Mouse (Mus musculus): ENCODE data around the gene Pigq.

Gene Pigq

DNA sequence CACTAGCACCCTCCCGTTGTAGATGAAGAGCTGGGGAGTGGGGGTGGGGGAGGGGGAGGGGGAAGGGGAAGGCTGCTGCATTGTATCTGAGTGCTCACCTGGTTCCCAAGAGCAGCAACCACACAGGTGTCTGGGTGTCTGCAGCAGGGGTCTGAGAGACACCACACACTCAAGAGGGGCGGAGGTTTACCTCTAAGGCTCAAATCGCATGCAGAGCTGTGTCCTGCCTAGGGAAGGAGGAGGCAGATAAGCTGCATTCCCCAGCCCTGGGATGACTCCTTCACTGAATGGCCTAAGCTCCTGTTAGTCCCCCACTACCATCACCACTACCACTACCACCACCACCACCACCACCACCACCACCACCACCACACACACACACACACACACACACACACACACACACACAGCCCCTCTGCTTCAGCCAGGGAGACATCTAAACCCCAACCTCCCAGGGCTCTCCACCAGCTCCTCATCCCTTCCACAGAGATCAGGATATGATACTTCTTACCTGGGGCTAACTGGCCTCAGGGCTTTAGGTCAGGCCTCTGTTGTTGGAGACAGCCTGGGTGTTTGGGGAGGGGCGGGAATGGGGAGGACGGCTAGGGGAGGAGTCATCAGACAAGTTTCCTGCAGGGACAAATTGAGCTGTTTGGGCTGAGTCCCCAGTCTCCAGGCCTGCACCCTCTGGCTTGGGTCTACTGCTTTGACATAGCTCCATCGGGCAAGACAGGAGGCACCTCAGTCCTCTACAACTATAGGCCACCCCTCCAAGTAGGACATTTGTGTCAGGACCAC lies at the start of gene Pigq, which contains the start of gene Nhlrc4:
Pigq (minus strand) TSS at position 571 of the 798 bp plus-strand sequence.
Nhlrc4 (minus strand) TSS at position 596 of the 798 bp plus-strand sequence.
- no peak for DNase-seq (ENCODE audit: inconsistent ontology term)

DNA sequence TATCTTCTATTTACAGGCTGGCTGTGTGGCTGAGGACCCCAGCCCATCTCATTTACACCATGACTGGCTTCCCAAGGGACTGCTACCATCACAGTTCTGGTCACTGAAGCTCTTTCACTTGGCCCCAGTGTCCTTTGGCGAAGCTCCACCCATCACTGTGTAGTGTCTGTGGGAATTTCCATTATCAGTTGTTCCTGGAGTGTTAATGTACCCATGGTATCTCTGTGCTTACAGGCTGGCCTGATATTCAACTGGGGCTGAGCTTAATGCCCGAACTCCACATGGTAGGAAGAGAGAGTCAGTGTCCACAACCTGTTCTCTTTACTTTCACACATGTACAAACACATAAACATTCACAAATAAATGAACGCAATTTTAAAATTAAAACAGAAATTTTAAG lies 48.8 kb upstream of the Pigq start:
- no peak for DNase-seq (ENCODE audit: inconsistent ontology term)

DNA sequence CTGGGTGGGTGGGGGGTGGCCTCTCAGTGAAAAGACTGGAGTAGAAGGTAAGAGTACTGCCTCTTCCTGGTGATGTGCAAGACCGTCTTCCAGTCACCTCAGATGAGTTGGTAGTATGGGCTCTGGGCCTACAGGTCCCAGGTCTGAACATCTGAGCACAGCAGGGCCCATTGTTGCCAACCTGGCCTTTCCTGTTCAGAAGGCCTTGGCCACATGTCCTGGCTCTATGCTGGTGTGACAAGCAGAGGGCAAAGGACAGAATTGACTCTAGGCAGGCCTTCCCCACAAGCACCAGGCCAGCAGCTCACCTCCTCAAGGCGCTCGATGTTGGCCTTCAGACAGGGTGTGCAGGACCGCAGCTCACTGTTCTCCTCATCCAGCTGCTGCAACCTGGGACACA lies 47.5 kb upstream of the Pigq start:
- DNase-seq (ENCODE audit: inconsistent ontology term): no peak

DNA sequence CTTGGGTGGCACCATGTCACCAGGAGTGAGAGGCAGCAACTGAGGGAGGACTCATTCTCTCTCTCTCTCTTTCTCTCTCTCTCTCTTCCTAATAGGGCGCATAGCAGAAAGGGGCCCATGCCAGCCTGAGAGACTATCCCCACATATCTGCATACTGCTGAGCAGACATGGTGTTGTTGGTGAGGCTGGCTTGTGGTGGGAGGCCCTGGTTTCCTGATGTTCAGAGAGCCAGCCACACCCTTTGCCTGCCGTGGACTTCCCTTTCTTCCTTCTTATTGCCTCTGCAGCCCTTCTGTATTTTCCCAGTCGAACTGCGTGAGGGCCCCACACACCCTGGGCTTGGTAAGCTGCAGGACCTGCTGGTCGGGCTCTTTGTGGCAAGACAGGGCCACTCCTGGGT lies 45.6 kb upstream of the Pigq start:
- DNase-seq (ENCODE audit: inconsistent ontology term): no peak

DNA sequence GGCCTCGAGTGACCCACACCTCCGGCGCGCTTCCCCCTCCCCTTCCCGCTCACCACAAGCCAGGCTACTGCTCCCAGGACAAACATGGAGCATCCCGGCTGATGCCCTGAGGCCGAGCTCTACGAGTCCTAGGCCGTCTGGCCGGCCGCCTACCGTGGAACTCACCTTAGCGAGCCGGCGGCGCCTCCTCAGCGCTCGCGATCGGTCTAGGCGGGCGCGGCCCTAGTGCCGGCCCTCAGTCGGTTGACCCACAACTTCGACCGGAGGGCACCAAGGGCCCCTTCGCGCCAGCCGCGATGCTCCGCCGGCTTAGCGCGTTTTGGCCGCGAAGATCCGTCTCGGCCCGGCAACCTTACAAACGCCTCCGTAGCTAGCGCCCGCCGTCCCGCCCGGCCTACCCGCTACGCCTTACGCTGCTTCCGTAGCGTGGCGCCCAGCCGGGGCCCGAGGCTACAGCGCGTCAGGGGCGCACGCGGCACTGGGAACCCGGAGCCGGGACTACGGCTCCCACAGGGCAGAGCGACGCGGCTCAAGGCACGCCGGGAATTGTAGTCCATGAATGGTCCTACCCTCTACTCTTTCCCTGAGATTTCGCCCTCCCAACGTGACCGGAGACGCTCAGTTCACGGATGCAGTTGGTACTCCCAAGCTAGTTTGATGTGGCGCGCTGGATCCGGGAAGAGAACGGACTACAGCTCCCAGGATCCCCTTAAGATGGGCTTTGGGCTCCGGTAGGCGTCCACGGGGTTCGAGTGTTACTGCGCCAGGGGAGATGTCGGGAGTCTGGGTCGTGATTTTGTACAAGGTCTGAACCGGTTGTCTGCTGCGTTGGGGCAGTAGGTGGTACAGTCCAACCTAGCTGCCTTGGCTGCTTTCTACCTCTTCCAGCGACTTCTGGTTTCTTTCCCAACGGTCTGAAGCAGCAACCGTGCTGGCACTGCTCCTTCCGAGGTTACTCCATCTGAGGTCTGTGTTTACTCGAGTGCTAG lies 40.9 kb upstream of the Pigq start, which contains the start of gene Capn15:
Capn15 (minus strand) TSS at position 491 of the 989 bp plus-strand sequence.
- peak; percentile 97 for DNase-seq (ENCODE audit: inconsistent ontology term)

DNA sequence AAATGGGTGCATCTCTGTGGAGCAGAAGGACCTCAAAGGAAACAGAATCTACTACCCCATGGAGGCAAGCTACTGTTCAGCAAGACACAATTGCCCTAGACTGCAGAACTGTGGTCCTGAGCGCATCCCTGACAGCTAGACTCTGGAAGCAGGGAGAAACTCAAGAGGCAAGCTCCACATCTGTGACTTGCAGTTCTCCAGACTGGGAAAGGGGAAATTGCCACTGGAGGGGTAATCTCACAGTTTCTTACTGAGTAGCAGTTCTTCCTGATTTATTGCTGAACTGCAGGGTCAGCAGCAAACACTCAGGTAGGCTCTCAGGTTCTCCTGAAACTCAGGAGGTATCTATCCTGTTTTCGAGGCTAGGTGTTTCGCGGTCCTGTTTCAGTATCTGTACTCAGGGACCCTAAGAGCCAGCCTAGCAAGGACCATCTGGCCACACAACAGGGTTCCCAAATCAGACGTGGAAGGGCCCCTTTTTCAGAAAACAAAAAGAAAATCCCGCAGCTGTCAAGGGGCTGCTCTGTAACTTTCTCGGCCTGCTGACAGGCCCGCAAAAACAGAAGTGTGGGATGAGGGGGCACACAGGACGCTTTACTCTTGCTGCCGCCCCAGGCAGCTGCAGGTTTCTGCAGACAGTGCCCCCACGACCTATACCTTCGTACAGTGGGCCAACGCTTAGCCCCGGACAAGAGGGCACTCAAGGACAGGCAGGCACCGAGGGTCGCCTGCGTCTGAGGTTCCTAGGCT lies 40.0 kb upstream of the Pigq start:
- no peak for DNase-seq (ENCODE audit: inconsistent ontology term)

DNA sequence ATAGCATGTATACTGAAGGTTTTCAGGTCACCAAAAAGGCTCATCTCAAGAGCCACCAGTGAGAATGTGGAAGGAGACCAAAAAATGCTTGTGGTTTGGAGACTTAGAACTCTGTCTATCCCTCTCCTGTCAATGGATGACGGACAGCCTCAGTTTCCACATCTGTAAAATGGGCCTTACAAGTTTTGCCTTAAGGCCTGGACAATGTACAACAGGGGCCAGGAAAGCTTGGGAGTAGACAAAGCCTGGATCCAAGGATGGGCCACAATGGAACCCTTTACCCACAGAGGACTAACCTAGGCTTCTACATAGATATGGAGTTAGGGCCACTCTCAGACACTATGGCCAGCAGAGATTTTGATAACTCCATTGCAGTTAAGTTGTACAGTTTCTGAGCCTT lies 39.3 kb upstream of the Pigq start:
- no peak for DNase-seq (ENCODE audit: inconsistent ontology term)

DNA sequence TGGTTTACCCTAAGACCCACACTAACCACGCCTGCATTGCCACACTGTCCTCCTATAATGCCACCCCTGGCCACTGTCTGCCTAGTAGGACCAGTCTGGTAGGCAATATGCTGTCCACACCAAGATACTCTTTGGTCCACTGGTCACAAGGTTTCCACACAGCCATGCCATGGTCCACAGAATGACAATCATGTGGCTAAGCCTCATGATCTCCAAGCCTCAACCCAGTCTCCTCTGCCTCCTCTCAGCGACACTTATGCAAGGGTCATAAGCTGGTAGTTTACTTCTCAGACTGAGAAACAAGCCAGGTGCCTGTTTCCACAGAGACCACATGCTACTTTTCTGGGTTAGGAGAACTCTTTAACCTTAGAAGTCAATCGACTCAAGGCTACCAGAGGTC lies 38.2 kb upstream of the Pigq start:
- DNase-seq (ENCODE audit: inconsistent ontology term): no peak

DNA sequence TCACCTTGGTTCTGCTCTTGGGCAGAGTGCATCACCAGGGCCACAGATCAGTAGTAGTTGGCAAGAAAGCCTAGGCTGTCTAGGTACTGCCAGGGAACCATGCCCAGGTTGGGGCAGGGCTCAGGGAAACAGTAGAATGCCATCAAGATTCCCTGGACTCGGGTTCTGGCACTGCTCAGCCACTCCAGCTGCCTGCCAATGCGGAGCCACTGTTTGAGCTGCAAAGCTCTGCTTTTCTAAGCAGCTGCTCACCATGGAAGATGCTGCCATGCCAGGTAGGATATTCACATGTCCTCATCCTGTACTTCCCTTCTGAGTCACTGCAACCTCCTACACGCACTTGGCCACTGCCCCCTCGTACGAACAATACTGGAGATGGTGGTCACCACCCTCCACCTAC lies 36.1 kb upstream of the Pigq start:
- DNase-seq (ENCODE audit: inconsistent ontology term): peak; percentile 20

DNA sequence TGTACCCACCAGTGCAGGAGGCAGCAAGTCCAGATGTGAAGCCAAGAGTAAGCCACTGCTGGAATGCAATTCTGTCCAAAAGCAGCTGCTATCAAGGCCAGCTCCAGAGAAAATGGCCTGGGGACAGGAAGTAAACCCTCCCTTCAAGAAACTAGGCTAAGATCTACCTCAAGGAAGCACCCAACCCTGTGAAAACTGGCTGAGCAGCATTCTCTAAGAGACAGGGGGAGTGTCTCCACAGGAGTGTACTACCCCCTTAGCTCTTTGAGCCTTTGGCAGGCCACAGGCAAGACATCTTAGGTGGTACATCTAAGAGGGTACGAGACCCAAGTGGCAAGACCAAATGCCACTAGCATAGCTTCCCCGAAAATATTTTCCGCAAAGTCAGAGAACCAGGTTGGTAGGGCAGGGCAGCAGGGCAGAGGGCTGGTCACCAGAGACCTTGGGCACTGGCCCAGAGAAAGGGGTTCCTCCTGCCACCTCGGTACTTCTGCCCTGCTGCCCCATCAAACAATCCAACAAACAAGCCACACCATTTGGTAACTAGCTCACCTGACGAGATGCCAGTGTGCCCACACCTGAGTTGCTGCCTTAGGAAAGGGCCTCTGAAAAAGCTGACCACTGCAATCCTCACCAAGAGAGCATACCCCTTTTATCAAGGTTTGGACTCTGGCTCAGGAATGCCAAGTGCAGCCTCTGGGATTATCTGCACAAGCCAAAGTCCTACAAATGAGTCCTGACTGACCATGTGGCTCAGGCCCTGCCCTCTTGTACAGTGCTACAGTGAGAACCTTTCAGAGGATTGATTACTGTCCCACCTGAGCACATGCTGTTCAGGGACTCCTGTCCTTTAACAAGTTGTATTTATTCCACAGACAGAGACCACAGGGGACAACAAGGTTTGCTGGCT lies 35.3 kb upstream of the Pigq start:
- no peak for DNase-seq (ENCODE audit: inconsistent ontology term)

DNA sequence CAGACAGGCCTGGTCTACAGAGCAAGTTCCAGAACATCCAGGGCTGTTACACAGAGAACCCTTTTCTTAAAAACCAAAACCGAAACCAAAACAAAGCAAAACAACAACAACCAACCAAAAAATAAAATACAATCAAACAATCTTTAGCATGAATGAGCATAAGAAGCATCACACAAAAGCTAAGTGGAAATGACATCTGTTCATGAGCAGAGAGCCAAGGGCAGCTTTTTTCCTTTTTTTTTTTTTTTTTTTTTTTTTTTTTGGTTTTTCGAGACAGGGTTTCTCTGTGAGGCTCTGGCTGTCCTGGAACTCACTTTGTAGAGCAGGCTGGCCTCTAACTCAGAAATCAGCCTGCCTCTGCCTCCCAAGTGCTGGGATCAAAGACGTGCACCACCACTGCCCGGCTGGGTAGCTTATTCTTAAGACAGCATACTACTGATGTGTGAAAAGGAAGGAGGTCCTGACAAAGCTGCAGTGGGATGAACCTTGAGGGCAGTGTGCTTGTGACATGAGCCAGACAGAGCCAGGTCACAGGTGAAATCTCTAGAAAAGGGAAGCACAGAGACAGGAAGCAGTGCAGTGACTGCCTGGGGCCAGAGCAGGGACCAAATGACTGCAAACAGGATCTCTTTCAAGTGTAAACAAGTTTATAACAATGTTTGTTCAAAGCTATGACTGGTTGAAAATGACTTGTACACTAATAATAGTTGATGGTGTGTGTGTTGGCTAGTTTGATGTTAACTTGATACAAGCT lies 26.4 kb upstream of the Pigq start:
- no peak for DNase-seq (ENCODE audit: inconsistent ontology term)

DNA sequence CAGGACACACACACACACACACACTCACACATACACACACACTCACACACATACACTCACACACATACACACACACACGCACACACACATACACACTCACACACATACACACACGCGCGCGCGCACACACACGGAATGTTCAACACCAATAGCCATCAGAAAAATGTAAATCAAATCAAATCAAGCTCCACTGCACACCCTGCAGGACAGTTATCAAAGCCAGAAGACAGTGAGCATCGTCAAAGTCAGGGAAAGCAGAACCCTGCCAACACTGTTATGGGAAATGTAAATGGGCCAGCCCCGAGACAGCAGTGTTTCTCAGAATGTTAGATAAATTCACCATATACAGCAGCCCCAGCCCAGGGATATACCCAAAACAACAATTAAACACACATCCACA lies 25.7 kb upstream of the Pigq start:
- no peak for DNase-seq (ENCODE audit: inconsistent ontology term)

DNA sequence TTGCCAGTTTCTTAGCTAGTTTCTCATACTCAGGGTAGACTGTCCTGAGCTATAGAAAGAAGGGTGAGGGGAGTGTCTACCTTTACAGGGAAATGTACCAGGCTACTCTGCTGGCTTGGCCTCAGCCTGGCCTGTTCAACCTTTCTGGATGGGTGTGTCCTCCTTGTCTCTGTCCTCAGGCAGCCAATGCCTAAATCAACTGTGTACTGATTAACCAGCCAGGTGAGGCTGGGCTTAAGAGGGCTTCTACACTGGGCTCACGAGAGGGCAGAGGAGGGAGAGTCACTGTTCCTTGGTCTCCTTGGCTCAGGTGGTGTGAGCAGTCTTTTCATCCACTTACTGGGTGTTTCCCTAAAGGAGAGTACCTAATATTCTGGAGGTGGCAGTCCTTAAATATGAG lies 23.4 kb upstream of the Pigq start:
- DNase-seq (ENCODE audit: inconsistent ontology term): no peak

DNA sequence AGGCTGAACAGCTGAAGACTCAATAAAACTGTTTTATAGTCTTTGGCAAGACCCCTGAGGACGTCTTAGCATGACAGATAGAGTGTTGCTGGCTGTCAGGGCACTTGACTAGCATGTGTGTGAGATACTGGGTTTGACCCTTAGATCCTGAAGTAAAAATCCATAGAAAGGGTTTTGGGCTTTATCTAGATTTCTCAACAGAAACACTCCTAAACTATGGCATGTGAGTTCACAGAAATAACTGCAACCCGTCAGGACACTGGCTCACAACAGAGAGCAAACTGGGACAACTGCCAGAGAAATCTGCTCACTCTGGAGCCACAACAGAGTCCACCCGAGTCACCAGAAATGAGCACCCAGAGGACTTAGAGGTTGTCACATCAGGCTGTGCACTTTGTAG lies 22.9 kb upstream of the Pigq start:
- DNase-seq (ENCODE audit: inconsistent ontology term): no peak

DNA sequence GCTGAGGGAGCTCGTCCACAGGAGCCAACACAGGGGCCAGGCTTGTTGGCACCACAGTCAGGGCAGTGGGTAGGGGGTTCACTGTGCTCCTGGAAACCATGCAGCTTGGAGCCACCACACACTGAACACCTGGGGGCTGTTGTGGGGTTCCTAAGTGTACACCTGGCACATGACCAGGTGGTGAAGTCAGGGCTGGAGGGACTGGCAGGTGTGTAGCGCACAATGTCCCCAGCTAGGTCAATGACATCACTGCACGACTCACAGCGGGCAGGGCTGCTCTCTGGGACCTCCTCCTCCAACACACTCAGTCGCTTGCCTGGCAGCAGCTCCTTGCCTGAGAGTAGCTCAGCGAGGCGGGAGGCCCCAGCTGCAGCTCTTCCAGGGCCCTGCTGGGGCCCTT lies 19.5 kb upstream of the Pigq start:
- DNase-seq (ENCODE audit: inconsistent ontology term): no peak

DNA sequence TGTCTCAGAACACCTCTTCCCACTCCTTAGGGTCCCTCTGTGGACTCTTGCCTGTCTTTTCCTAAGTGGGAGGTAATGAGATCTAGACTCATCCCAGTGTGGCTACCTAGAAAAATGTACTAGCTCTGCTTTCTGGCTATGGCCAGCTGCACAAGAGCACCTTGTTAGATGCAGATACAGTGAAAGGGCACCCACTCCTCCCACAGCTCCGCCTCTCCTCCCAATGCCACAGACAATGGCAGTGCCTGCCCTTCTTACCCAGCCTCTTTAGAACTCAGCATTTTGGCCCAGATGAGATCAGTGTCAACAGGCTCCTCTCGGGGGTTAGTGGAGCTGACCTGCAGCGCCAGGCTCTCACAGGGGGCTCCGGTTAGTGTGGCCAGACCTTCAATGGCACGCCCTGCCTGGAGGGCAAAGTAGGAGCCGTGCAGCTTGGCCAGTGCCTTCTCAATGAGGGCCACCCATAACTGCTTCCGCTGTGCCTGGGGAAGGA lies 17.7 kb upstream of the Pigq start:
- no peak for DNase-seq (ENCODE audit: inconsistent ontology term)

DNA sequence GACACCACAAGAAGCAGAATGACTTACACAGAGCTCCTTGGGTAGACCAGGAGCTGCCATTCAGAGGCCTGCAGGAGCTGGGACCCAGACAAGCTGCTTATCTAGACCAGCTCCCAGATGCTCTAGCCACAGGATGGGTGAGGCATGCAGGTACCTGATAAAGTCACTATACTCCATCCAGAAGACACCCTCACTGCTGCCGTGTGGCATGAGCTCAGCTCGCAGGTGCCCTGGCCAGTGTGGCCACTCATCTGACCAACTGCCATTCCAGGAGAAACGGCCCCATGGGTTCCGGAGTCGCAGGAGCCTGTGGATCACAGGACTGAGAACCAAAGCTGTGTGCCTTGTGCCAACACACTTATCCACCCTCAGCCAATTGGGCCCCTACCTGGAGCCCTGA lies 16.8 kb upstream of the Pigq start:
- no peak for DNase-seq (ENCODE audit: inconsistent ontology term)

DNA sequence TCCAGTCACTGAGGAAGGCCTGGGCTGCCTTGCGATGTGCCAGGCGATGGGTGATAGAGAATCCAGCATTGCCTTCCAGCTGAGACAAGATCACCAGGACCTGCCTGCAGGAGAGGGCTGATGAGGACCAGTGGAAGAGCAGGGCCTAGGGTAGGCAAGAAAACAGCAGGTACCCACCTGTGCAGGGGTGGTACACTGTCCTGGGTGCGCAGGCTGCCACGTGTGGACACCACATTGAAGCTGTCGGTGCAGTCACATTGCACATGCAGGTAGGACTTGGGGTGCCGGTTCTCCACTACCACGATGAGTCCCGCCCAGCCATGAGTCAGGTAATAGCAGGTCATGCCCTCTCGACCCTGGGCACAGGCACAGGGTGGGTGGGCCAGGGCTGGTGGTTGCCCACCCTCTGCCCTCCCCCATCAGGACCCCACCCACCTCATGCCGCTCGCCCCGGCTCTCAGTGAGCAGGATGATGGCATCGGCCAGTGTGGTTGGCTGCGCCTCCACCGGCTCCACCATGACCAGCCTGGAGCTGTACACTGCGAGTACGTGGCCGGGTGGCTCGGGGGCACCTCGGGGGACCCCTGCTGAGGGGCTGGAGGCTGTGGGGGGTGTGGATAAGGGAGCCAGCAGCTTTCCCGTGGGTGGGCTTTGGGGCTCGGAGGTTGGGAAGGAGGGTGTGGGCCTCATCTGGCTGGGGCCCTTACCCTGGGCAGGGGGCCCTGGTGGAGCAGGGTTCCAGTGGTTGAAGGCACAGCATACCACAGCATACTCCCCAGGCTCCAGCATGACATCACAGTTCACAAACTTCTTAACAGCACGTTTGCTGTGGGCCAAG lies 15.1 kb upstream of the Pigq start:
- DNase-seq (ENCODE audit: inconsistent ontology term): no peak

Measured in Muller cell, postnatal 12 days (primary cell).